Mouse (Mus musculus) splenic B cell, adult 2 months (primary cell): ENCODE data around the gene Gm9732.
"Not testable (repeated sequence)": the region's sequence is repeated elsewhere in the genome, so short reads cannot be mapped to it uniquely, and the experiment has no call there.

Experiments
- DNase-seq: peaks from one replicate; pipeline ENCODE4 v3.0.0-alpha.2; 2011; ENCODE audit warnings: low read depth, low spot score
- H3K27me3 ChIP-seq: 2 replicates; pipeline ENCODE4 v1.6.1; 2012; ENCODE audit warnings: mild to moderate bottlenecking, low read length, moderate library complexity, mixed read lengths; ENCODE audit not compliant: control insufficient read depth, poor library complexity, insufficient read depth, severe bottlenecking
- H3K36me3 ChIP-seq: 2 replicates; pipeline ENCODE4 v1.6.1; 2012; ENCODE audit warnings: mild to moderate bottlenecking, low read length, moderate library complexity, mixed read lengths; ENCODE audit not compliant: control insufficient read depth, poor library complexity, insufficient read depth, severe bottlenecking

The Gm9732 gene

GRCm38 (mm10) chr14:43274986-43275511 is at the start of gene Gm9732:
Gene Gm9732 (plus strand): TSS chr14:43275036.
- not testable (repeated sequence) for H3K27me3 ChIP-seq, DNase-seq, H3K36me3 ChIP-seq

DNA sequence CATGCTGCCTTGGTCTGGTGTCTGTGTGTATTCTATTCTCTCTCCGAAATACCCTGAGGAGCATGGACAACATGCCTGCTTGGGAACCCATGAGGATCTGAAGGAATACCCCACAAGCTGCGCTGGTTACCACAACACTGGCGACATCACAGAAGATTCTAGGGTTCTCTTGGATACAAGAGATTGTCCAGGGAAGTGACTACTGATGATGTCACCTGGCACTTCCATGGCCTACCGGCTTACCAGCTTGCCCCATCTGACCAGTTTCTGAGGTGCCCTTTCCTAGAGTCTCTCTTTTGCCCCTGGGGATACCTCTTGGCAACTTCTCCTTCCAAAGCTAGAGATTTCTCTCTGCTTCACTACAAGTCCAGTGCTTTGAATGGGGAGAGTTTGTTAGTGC is 39.6 kb upstream of the Gm9732 start, which contains the start of gene Gm8122:
TSS of gene Gm8122 (minus strand) at position 101 of the 400 bp plus-strand sequence.
- not testable (repeated sequence) for DNase-seq, H3K36me3 ChIP-seq

DNA sequence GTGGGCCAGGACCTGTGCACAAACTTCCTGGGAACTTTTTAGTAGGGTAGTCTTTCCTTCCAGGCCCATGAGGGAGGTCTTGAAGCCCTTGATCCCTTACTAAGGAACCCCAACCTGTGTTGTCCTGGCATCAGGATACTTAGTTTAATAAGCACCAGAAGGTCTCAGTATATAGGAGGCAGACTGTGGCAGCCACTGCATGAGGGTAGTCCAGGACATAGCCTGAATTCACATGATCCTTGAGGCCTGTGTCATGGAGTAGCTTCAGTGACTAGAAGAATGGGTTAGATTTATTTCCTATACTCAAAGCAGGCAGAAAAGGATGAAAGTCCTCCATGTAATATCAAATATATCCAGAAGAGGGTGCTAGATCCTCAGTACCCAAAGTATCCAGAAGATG is 37.1 kb upstream of the Gm9732 start:
- not testable (repeated sequence) for H3K36me3 ChIP-seq, H3K27me3 ChIP-seq, DNase-seq

More for the DNA sequence above, 39.6 kb upstream of the Gm9732 start, which contains the start of gene Gm8122:
- not testable (repeated sequence) for H3K27me3 ChIP-seq

DNA sequence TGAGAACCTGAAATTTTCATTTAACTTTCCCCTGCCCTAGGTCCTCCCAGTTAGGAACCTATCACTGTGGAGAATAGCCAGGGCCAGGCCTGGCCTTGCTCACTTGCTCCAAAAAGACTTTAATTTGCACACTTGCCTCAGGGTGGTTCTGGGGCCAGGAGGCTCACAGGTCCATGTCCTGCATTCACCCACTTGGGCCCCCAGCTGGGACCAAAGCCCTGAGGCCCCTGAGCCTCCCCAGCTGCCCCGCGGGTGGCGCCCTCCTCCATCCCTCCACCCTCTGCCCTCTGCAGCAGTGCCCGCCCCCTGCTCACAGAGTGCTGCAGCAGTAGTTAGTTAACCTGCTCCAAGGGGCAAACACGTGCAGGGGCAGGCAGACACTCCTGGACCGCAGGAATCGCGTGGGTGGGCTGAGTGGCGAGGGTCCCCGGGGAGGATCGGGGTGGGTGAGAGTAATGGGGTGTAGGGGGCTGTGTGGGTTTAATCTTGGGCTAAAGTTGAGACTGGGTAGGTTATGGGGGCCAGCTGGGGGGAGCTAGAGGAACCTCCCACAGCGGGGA is 25.1 kb upstream of the Gm9732 start:
- not testable (repeated sequence) for DNase-seq, H3K27me3 ChIP-seq, H3K36me3 ChIP-seq

DNA sequence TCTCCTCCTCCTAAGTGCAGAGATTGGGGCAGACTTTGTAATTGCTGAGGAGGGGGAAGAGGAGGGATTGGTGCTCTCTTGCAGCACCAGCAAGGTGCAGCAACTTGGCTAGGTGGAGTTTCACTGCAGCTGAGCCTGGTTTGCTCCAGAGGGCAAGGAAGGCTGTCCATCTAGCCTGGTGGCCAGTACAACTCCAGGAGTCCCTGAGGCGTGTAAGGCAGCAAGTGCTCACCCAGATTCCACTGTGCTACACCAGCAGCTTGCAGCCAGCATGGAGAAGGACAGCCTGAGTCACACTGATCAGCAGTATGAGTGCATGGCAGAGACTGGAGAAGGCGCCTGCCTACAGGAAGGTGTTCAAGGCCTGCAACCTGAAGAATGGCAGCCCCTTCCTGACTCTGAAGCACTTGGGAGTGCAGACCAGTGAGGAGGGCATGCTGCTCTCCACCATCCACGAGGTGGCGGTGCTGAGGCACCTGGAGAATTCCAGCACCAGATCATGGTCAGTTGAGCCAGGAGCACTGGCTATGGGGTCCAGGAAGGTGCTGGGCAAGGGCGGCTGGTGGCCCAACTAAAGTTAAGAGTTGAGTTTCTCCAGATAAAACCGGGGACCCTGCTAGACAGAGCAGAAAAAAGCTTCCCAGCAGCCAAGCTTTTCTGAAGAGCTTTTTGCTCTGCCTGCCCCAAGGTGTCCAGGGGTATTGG is 24.1 kb upstream of the Gm9732 start:
- DNase-seq, H3K27me3 ChIP-seq, H3K36me3 ChIP-seq: not testable (repeated sequence)

GRCm38 (mm10) chr14:43256511-43256910 is 18.3 kb upstream of the Gm9732 start:
- DNase-seq, H3K27me3 ChIP-seq, H3K36me3 ChIP-seq: not testable (repeated sequence)

- DNase-seq, H3K36me3 ChIP-seq, H3K27me3 ChIP-seq: not testable (repeated sequence)
These were observed 16.5 kb upstream of the Gm9732 start, which contains the start of gene Gm8126 for GRCm38 (mm10) chr14:43258349-43258748. Gene Gm8126 (plus strand): TSS chr14:43258649.

- not testable (repeated sequence) for DNase-seq, H3K27me3 ChIP-seq, H3K36me3 ChIP-seq
These were observed 11.4 kb upstream of the Gm9732 start for GRCm38 (mm10) chr14:43263421-43263820.

- not testable (repeated sequence) for H3K27me3 ChIP-seq, DNase-seq
These were observed 6.2 kb upstream of the Gm9732 start for GRCm38 (mm10) chr14:43268521-43269084.

DNA sequence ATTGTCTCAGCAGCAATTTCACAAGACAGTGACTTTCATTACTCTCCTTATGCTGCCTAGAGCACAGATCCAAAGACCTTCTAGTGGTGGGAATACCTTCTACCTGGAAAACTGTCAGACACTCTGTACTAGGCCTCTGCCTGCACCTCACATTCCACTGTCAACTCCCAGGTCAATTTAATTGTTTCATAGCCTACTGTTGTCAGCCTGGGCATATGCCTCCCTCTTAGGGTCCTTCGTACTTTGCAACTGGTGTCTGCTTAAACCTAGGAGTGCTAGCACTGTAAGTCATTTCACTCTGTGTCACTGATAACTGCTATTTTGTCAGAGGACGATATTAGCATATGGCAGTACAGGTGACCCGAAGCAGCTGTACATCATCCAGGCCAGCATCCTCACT is 5.6 kb upstream of the Gm9732 start:
- H3K27me3 ChIP-seq, DNase-seq, H3K36me3 ChIP-seq: not testable (repeated sequence)

More at GRCm38 (mm10) chr14:43268521-43269084, 6.2 kb upstream of the Gm9732 start:
- not testable (repeated sequence) for H3K36me3 ChIP-seq

DNA sequence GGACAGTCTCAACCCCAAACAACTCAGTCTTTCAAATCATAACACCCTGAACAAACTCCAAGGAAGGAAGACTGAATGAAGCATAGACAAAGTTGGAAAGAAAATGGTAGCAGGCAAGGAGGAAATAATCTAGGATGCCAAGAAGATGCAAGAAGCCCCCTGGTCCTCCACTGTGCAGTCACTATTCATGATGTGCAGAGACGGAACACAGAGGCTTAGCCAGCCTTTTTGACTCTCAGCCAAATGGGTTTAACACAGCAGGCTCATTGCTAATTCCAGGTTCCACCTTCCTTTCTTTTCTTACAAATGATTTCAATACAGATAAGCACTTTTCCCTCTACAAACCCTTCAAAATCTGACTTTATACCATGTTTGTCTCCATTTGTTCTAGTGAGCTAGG is 1.7 kb upstream of the Gm9732 start:
- not testable (repeated sequence) for H3K36me3 ChIP-seq, DNase-seq, H3K27me3 ChIP-seq

- not testable (repeated sequence) for H3K36me3 ChIP-seq, DNase-seq
These were observed 916 bp downstream of the Gm9732 start for GRCm38 (mm10) chr14:43275752-43276151.

GRCm38 (mm10) chr14:43277468-43277867 is 2.6 kb downstream of the Gm9732 start:
- H3K36me3 ChIP-seq, H3K27me3 ChIP-seq, DNase-seq: not testable (repeated sequence)

More at GRCm38 (mm10) chr14:43275752-43276151, 916 bp downstream of the Gm9732 start:
- not testable (repeated sequence) for H3K27me3 ChIP-seq

DNA sequence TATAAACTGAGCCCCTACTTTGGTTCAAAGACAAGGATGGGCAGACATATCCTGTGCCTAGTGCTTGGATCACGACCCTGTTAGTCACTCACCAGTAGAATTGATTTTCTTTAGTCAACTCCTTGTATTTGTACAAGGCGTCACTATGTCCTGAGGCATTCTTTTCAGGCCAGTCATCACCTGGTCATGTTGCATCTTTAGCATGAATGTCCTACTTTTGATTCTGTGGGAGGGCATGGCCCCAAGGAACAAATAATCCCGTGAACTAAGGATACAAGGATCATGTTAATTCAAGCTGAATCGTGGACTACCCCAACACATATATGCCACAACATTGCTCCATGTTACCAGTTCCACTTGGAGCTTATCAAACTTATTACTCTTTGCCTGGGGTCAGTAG is 3.3 kb downstream of the Gm9732 start:
- H3K27me3 ChIP-seq, DNase-seq, H3K36me3 ChIP-seq: not testable (repeated sequence)

DNA sequence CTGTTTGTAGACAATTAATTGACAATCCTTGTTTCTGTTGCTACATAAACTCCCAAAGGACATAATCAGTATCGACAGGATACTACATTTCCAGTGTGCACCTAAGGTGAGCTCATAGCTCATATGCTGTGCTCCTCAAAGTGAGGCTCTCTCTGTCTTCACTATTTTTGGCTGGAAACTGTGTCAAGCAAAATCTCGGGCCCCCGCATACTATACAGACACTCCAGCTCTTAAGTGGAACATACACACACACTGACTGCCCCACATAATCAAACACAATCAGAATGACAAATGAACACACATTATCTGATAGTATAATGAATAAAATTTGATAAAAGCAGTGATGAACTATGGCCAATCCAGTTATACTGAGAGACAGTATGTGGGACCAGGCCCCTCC is 3.8 kb downstream of the Gm9732 start:
- not testable (repeated sequence) for DNase-seq, H3K36me3 ChIP-seq, H3K27me3 ChIP-seq
